Mouse (Mus musculus) lung, adult 2 months (tissue): Measurements from ENCODE around the gene Tmem259. TPM values are rescaled to one million over a fixed set of nuclear protein-coding genes. Genes with fewer than 3 reads are reported as not detected.

Experiments used
- DNase-seq: peaks from one replicate; pipeline ENCODE4 v3.0.0; 2022
- H3K4me1 ChIP-seq: fragments of 200-500 bp; 2 replicates; pipeline ENCODE4 v1.6.1; 2011; ENCODE audit warnings: low read length; ENCODE audit not compliant: control insufficient read depth, insufficient read depth
- H3K4me3 ChIP-seq: fragments of 200-500 bp; replicated peaks from 2 replicates; pipeline ENCODE3; 2011; ENCODE audit warnings: low read depth, mild to moderate bottlenecking, control low read depth, low read length; ENCODE audit errors: extremely low read depth
- CTCF ChIP-seq: fragments of 200-500 bp; IDR thresholded peaks from 2 replicates; pipeline ENCODE4 v1.5.1; 2011; ENCODE audit warnings: mild to moderate bottlenecking, low read length, control low read depth; ENCODE audit not compliant: insufficient read depth
- POLR2A ChIP-seq: fragments of 200-500 bp; IDR thresholded peaks from 2 replicates; pipeline ENCODE4 v1.6.1; 2011; ENCODE audit warnings: low read depth, mild to moderate bottlenecking, control low read depth, low read length, borderline replicate concordance; ENCODE audit errors: extremely low read depth
- WGBS: fragments of 180-500 bp; shearing (Covaris S2); methylation state at CpG from one replicate; pipeline ENCODE4 v1.1.7; 2018; 5-methylcytosine and 5-hydroxymethylcytosine counted together
- polyA plus RNA-seq: library from polyadenylated mRNA; depleted of rRNA; stranded (reverse); fragments of >200 nt; gene quantifications from 2 replicates; pipeline ENCODE4 v1.2.3, GENCODE M21; 2012; rRNA removed

Tmem259 gene
- polyA plus RNA-seq = 294 and 318 TPM in 2 replicates

DNA sequence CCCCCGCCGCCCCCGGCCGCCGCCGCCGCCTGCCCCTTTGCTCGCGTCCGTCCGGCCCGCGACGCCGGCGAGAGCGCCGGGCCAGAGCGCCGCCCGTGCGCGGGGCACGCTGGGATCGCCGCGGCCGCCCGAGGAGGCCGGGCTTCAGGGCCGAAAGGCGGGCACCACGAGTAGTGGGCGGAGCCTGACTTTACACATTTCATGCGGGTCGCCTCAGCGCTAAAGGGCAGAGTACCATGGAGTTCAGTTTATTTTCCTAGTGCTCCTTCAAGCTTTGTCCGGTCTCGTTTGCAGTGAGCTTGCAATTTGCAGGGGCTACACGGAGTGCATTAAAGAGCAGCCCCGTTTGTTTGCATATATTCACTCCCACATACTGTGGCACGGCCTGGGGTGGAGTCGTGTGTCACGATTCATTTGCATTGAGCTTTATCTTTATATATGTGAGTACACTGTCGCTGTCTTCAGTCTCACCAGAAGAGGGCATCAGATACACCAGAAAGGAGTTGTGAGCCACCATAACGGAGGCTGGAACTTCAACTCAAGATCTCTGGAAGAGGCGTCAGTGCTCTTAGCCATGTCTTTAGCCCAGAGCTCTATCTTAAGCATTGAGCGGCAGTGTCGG lies at the start of gene Tmem259:
Gene Tmem259, minus strand, starts transcription at position 136 of the 622 bp plus-strand sequence.
- Histone ChIP-seq H3K4me1 (peaks cover 28% of the 10 kb centered on the region), H3K4me3 (peak within 1 kb of the TSS; percentile 87)
- TF ChIP-seq CTCF (no peak; the same call in 1 of the 2 replicates), POLR2A (no peak)
- DNase-seq = peak; percentile 85
- under 1% methylated on average over 49 of the region's 49 CpGs for WGBS

- no peak overlapping the region for H3K4me3 ChIP-seq
- TF ChIP-seq POLR2A (no peak), CTCF (no peak)
- WGBS = 9% methylated on average over 5 of the region's 5 CpGs
- peak; percentile 62 for DNase-seq
- peaks cover 30% of the 10 kb centered on the region for H3K4me1 ChIP-seq
Observed at GRCm38 (mm10) chr10:80032799-80033480, 48.8 kb upstream of the Tmem259 start.

DNA sequence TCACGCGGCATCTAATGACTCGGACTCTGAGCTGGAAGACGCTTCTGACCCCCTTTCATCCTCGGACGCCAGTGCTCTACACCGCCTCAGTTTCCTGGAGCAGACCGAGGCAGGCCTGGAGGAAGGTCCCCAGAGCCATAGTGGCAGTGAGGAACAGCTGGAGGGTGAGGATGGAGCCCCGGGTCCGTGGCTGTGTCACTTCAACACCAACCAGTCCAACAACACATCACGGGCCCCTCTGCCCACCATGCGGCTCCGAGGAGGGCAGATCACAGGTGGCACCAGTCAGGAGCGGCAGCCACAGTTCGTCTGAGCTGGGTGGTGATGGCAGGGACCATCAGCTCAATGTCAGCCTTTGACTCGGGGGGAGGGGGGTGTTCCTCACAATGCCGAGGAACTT lies 46.6 kb upstream of the Tmem259 start:
- WGBS = 83% methylated on average over 17 of the region's 17 CpGs
- H3K4me3 ChIP-seq = no peak overlapping the region
- TF ChIP-seq CTCF = no peak
- no peak for TF ChIP-seq POLR2A
- peaks cover 31% of the 10 kb centered on the region for H3K4me1 ChIP-seq
- no peak for DNase-seq

GRCm38 (mm10) chr10:80030191-80030590 lies 46.1 kb upstream of the Tmem259 start:
- H3K4me1 ChIP-seq = peaks cover 29% of the 10 kb centered on the region
- DNase-seq = no peak
- WGBS = 87% methylated on average over 9 of the region's 9 CpGs
- TF ChIP-seq CTCF = no peak
- TF ChIP-seq POLR2A = no peak
- H3K4me3 ChIP-seq = no peak overlapping the region

DNA sequence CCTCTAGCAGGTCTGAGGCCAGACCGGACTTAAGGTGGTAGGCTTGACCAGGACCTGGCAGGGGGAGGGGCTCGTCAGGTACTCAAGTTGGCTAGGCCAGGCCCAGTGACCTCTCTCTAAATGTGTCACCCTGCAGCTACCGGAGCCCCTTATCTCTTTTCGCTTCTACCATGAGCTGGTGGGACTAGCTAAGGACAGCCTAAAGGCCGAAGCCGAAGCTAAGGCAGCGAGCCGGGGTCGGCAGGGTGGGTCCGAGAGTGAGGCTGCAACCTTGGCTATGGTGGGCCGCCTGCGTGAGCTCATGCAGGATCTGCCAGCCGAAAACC lies 44.4 kb upstream of the Tmem259 start:
- 94% methylated on average over 13 of the region's 13 CpGs for WGBS
- Histone ChIP-seq H3K4me1 (peaks cover 23% of the 10 kb centered on the region), H3K4me3 (no peak overlapping the region)
- no peak for DNase-seq
- TF ChIP-seq POLR2A (no peak), CTCF (no peak)

GRCm38 (mm10) chr10:80027681-80028520 lies 43.8 kb upstream of the Tmem259 start:
- Histone ChIP-seq H3K4me3 (no peak overlapping the region), H3K4me1 (peaks cover 18% of the 10 kb centered on the region)
- 79% methylated on average over 20 of the region's 20 CpGs for WGBS
- no peak for TF ChIP-seq CTCF
- no peak for TF ChIP-seq POLR2A
- DNase-seq = no peak

GRCm38 (mm10) chr10:80025889-80026288 lies 41.8 kb upstream of the Tmem259 start:
- DNase-seq = no peak
- Histone ChIP-seq H3K4me1 (peaks cover 11% of the 10 kb centered on the region), H3K4me3 (no peak overlapping the region)
- TF ChIP-seq POLR2A (no peak), CTCF (no peak)
- 67% methylated on average over 12 of the region's 12 CpGs for WGBS

- TF ChIP-seq CTCF (no peak), POLR2A (no peak)
- 82% methylated on average over 10 of the region's 10 CpGs for WGBS
- no peak overlapping the region for H3K4me3 ChIP-seq
- no peak for DNase-seq
- H3K4me1 ChIP-seq = peaks cover 11% of the 10 kb centered on the region
Observed at GRCm38 (mm10) chr10:80025463-80025862, 41.3 kb upstream of the Tmem259 start.

- no peak for DNase-seq
- TF ChIP-seq POLR2A = no peak
- Histone ChIP-seq H3K4me3 (no peak overlapping the region), H3K4me1 (peaks cover 11% of the 10 kb centered on the region)
- WGBS = 62% methylated on average over 4 of the region's 4 CpGs
Observed at GRCm38 (mm10) chr10:80025044-80025347, 40.9 kb upstream of the Tmem259 start.
